Mouse (Mus musculus) CD4-positive helper T cell, adult 2 months (primary cell): ENCODE measurements around the gene Cadm3.
"Not testable (repeated sequence)": the region's sequence is repeated elsewhere in the genome, so short reads cannot be mapped to it uniquely, and the experiment has no call there.

ENCODE experiments used
- DNase-seq: peaks from one replicate; pipeline ENCODE4 v3.0.0-alpha.2; 2012; ENCODE audit warnings: low read depth, missing footprints, low spot score

The Cadm3 gene

DNA sequence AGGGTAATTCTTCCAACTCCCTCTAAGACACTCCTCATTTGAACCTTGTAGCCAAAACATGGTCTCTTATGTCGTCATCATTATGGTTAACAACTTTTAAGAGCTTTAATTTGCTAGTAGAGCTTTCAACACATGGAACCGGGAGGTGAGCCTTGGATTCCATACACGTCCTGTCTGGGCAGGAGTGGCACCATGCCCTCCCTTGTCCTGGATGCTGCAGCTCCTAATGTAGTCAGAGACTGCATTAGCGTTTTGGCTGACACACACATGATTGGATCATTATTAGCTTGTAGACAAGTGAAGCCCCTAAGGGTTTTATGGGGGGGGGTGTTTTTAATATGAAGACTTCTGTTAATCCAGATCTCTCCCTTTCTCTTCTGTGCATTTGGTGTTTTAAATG is 42.5 kb downstream of the Cadm3 start:
- DNase-seq: no peak

- DNase-seq: no peak
These were observed 43.5 kb downstream of the Cadm3 start for GRCm38 (mm10) chr1:173323839-173324585.

GRCm38 (mm10) chr1:173322249-173322627 is 45.3 kb downstream of the Cadm3 start:
- no peak for DNase-seq

- no peak for DNase-seq
These were observed 45.8 kb downstream of the Cadm3 start for GRCm38 (mm10) chr1:173321593-173322248.

GRCm38 (mm10) chr1:173317925-173318477 is 49.5 kb downstream of the Cadm3 start:
- DNase-seq: no peak

DNA sequence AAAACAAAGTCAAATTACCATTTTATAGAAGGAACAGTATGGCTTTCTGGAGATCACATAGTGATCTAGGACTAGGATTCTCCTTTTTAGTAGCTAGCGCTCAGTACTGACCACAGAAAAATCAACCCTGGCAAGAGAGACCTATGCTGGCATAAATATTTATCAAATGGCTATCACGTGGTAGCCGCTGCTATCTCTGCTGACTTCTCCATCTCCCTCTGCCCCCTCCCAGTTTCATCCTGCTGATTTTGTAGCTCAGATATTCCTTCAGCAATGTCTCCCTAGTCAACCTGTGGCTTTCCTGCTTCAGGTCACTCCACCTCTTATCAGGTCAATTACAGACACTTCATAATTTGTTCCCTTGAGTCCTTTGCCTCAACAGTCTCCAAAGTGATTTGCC is 51.8 kb downstream of the Cadm3 start:
- DNase-seq: no peak

DNA sequence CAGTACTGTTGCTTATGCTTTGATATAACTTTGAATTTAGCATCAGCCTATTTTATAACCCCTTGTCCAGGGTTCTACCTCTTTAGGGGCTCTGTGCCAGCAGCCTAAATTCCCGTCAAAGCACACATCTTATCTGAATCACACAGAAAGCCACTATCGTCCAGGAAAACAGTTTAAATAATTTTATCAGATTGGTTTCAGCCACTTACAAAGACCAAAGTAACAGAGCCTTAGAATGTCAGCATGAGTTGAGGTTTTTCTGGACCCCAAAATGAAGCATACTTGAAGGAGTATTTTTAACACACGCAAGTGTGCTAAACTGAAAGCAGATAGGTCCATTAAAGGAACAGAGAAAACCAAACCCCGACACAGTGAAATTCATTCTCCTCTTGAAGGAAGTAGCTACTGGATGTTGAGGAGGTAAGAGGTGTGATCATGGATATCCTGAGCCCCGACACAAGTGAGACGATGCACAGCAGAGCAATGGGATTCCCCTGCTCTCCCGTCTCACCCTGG is 53.9 kb downstream of the Cadm3 start:
- not testable (repeated sequence) for DNase-seq

- not testable (repeated sequence) for DNase-seq
These were observed 64.7 kb downstream of the Cadm3 start for GRCm38 (mm10) chr1:173302795-173303194.
